ENCODE assay signal across 13 mouse cellular contexts in the genomic region with DNA sequence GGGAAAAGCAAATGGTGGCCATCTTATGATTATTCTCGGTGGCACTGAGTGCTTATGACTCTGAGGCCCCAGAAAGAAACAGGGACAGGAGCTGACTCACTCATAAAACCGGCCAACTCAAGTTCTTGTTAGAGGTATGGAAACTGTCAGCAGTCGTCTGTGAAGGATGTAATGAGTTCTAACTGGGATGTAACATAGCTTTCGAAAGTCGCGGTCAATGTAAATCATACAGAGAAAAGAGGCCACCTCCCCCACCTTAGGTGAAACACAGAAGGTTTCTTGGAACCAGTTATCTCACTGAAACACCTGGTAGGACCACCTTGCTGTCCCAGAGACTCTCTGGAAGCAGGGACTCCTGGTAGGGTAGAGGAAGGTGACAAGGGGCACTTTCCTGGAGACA.
A peak's percentile ranks its signal among the peaks of the same experiment; 100 is the strongest.
DNase-seq lines count a peak whose midpoint lies in the region; ATAC-seq and TF ChIP-seq lines count a peak whose summit lies in the region.
"Had no signal": no experiment of that assay in that cellular context is flagged by ENCODE, and none has a peak within 500 bp of the region (broad histone marks: within the 10 kb centered on the region; RNA-seq: fewer than 3 reads in every experiment).

No protein-coding gene starts in this region.

- H3K4me3 ChIP-seq in gastrocnemius, adult 2 months: no peak overlapping the region
- no peak overlapping the region for H3K4me3 ChIP-seq in left cerebral cortex, adult 2 months
- H3K4me3 ChIP-seq: limb, embryonic 10.5 days had no signal

- 0 out of 2 replicates have a peak overlapping the region, but pooled peaks have one; percentile 28 for H3K27ac ChIP-seq in gastrocnemius, adult 2 months
- peak overlapping the region; percentile 89 for H3K27ac ChIP-seq in left cerebral cortex, adult 2 months

- intact Hi-C loops in gastrocnemius, adult 2 months (cut with DNase I): no loop called here
- intact Hi-C loops in gastrocnemius, postnatal 36 days (cut with DNase I): loop anchor here (10.0 kb wide), 1 partner anchor 1179 kb away; no protein-coding TSS in a partner anchor
- intact Hi-C loops in left cerebral cortex, adult 2 months (cut with DNase I): loop anchor here (10.0 kb wide), 1 partner anchor 49 kb away; no protein-coding TSS in a partner anchor
- intact Hi-C loops in left cerebral cortex, postnatal 4 days (cut with DNase I): no loop called here

- peak; percentile 49 for ATAC-seq in erythroblast, adult 5-6 weeks (replicated peaks; ENCODE audit: low FRiP score, poor library complexity, severe bottlenecking)
- ATAC-seq in megakaryocyte progenitor cell, adult 5-6 weeks (replicated peaks; ENCODE audit: poor library complexity): peak; percentile 9; the same call in 1 of the 2 replicates
- ATAC-seq: intestine, postnatal 0 days had no signal

- no peak for DNase-seq in gastrocnemius, adult 2 months
- no peak for DNase-seq in gastrocnemius, postnatal 36 days
- DNase-seq in left cerebral cortex, adult 2 months (ENCODE audit: extremely low spot score in 1 of 2, low spot score in 2 of 2): no peak
- no peak for DNase-seq in left cerebral cortex, postnatal 4 days
- DNase-seq in right cerebral cortex, postnatal 25 days: no peak
- DNase-seq in frontal cortex, postnatal 25 days (ENCODE audit: low spot score in 2 of 2): no peak
- DNase-seq: B cell, adult 2 months; gastrocnemius, postnatal 25 days; lung, postnatal 4 days had no signal

- no peak for TF ChIP-seq CTCF in gastrocnemius, adult 2 months (IDR thresholded peaks at IDR 0.05)
- TF ChIP-seq CTCF in left cerebral cortex, adult 2 months (IDR thresholded peaks at IDR 0.05): no peak

Comparison
In these comparisons a context has a peak if more than half of its experiments do, and no peak if none do; other contexts are left out.
1. intact Hi-C loops: an anchor here in gastrocnemius, postnatal 36 days (10.0 kb wide) and left cerebral cortex, adult 2 months (10.0 kb wide); none called in gastrocnemius, adult 2 months and left cerebral cortex, postnatal 4 days.